Mouse (Mus musculus) ZHBTc4 (cell line): ENCODE measurements at regions not wholly inside any gene's neighbourhood (a gene's known extent, or its start where the extent isn't known, plus 50 kb on each side); places are given as distances from the start of the nearest gene placed in this dataset.
A peak's percentile ranks its signal among the peaks of the same experiment; 100 is the strongest.

Experiments
- DNase-seq: peaks from one replicate; pipeline ENCODE4 v3.0.0-alpha.2; 2011; ENCODE audit warnings: low read depth, low spot score

GRCm38 (mm10) chr12:18054430-18054829, 363.8 kb downstream of the Hpcal1 start:
- DNase-seq, result peak; percentile 1
